Mouse (Mus musculus): ENCODE results near the gene Fam217b. TPM values are rescaled to one million over a fixed set of nuclear protein-coding genes. Genes with fewer than 3 reads are reported as not detected.

Fam217b gene
- polyA plus RNA-seq, 1 experiment from 2014 or later: 0.61 TPM

GRCm38 (mm10) chr2:178437311-178437710, 23.0 kb downstream of the Fam217b start:
- Histone ChIP-seq H3K27ac (replicated peaks) (no peak overlapping the region), H3K9me3 (replicated peaks) (no peaks in the 10 kb centered on the region), H3K4me3 (replicated peaks) (no peak overlapping the region), H3K36me3 (replicated peaks) (no peaks in the 10 kb centered on the region), H3K27me3 (no peaks in the 10 kb centered on the region), H3K9ac (no peak overlapping the region), H3K4me2 (no peak overlapping the region), H3K4me1 (replicated peaks) (no peaks in the 10 kb centered on the region)
- WGBS (ENCODE audit: insufficient replicate concordance): 69% methylated on average over 9 of the region's 9 CpGs
- ATAC-seq (ENCODE audit: insufficient read depth): no peak

- Histone ChIP-seq H3K9me3 (replicated peaks) (no peaks in the 10 kb centered on the region), H3K9ac (no peak overlapping the region), H3K4me3 (replicated peaks) (no peak overlapping the region), H3K36me3 (replicated peaks) (no peaks in the 10 kb centered on the region), H3K27ac (replicated peaks) (no peak overlapping the region), H3K4me2 (no peak overlapping the region), H3K4me1 (replicated peaks) (no peaks in the 10 kb centered on the region), H3K27me3 (no peaks in the 10 kb centered on the region)
- no peak for ATAC-seq (ENCODE audit: insufficient read depth)
- 56% methylated on average over 4 of the region's 4 CpGs for WGBS (ENCODE audit: insufficient replicate concordance)
These were observed 35.1 kb downstream of the Fam217b start for GRCm38 (mm10) chr2:178449386-178449785.

DNA sequence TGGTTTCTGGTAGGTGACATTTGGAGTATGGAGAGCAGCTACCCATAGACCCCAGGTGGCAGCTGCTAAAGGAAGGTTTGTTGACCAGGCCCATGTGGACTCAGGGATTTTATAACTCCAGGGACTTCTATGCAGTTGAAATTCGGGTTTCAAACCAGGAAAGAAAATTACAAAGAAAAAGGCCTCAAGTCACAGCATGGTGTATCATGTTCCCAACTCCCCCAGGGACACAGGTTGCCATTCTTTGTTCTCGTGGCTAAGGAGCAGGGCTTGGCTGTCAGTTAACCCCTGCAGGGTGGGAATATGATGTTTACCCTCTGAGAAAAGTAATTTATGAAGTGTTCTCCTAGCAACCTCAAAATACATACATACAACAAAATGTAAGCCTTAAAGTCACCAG, 35.9 kb downstream of the Fam217b start:
- H3K4me2 ChIP-seq: no peak overlapping the region
- H3K4me1 ChIP-seq (replicated peaks): no peaks in the 10 kb centered on the region
- H3K27me3 ChIP-seq: no peaks in the 10 kb centered on the region
- no peak overlapping the region for H3K9ac ChIP-seq
- no peaks in the 10 kb centered on the region for H3K36me3 ChIP-seq (replicated peaks)
- WGBS (ENCODE audit: insufficient replicate concordance): 25% methylated on average over 2 of the region's 2 CpGs
- no peak for ATAC-seq (ENCODE audit: insufficient read depth)
- H3K27ac ChIP-seq (replicated peaks): no peak overlapping the region
- H3K4me3 ChIP-seq (replicated peaks): no peak overlapping the region
- no peaks in the 10 kb centered on the region for H3K9me3 ChIP-seq (replicated peaks)

- H3K4me1 ChIP-seq (replicated peaks): no peaks in the 10 kb centered on the region
- ATAC-seq (ENCODE audit: insufficient read depth): no peak
- no peaks in the 10 kb centered on the region for H3K27me3 ChIP-seq
- no peak overlapping the region for H3K9ac ChIP-seq
- no peaks in the 10 kb centered on the region for H3K36me3 ChIP-seq (replicated peaks)
- 65% methylated on average over 10 of the region's 10 CpGs for WGBS (ENCODE audit: insufficient replicate concordance)
- no peaks in the 10 kb centered on the region for H3K9me3 ChIP-seq (replicated peaks)
- no peak overlapping the region for H3K4me3 ChIP-seq (replicated peaks)
- no peak overlapping the region for H3K4me2 ChIP-seq
- H3K27ac ChIP-seq (replicated peaks): no peak overlapping the region
These were observed 36.6 kb downstream of the Fam217b start for GRCm38 (mm10) chr2:178450961-178451360.

DNA sequence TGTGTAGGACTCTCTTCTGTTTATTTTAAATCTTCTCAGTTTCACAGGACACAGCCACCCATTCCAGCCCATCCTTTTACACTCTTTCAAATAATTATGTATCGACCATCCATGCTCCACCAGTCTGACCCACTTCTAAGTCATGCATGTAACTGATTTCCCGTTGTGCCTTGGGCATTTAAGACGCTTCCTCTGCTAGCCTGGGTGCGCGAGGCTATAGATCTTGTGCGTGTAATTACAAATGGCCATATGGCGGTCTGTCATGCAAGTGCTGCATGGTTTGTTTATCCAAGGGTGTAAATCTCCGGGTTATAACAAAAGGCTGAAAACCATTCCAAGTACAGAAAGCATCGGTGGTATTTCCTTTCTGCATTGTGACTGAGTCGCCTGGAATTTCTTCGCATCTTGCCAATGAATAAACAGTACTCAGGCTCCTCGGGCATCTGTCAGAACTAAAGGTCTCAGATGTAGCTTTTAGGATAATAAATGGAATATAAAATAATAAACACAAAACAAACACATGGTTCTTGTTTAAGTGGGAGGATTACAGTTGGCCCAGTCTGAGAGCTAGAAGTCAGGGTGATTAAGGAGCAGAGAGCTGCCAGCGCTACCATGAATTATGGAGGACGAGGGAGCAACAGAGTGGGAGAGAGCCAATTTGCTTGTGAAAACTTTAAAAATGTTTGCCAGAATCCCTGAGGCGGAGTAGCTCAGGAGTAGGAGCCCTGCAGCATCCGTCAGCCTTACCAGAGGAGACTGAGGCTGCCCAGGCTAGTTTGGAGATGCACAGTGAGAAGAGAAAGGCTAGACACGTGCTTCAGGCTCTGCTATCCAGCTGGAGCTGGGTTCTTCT, 40.6 kb downstream of the Fam217b start:
- no peak overlapping the region for H3K27ac ChIP-seq (replicated peaks)
- 30% methylated on average over 17 of the region's 17 CpGs for WGBS (ENCODE audit: insufficient replicate concordance)

DNA sequence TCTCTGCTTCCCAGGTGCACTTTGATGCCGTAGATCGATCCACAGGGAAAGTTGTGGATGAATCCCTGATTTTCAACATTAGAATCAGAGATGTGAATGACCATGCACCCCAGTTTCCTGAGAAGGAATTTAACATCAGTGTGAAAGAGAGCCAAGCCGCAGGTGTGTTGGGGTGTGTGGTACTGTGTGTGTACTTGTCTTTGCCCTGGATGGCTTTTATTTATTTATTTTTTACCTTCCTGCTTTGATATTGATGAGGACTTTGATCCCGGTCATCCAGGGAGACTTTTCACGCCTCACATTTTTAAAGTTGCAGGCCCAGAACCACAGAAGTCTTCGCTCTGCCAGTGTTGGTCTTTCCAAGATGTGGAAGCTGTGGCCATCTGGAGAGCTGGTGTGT, 43.1 kb downstream of the Fam217b start:
- no peak overlapping the region for H3K9ac ChIP-seq
- H3K4me3 ChIP-seq (replicated peaks): no peak overlapping the region
- H3K27me3 ChIP-seq: no peaks in the 10 kb centered on the region
- no peak overlapping the region for H3K27ac ChIP-seq (replicated peaks)
- no peak overlapping the region for H3K4me2 ChIP-seq
- H3K9me3 ChIP-seq (replicated peaks): no peaks in the 10 kb centered on the region
- H3K4me1 ChIP-seq (replicated peaks): no peaks in the 10 kb centered on the region
- ATAC-seq (ENCODE audit: insufficient read depth): no peak
- 68% methylated on average over 6 of the region's 6 CpGs for WGBS (ENCODE audit: insufficient replicate concordance)
- no peaks in the 10 kb centered on the region for H3K36me3 ChIP-seq (replicated peaks)

More for the DNA sequence above, 40.6 kb downstream of the Fam217b start:
- no peak overlapping the region for H3K9ac ChIP-seq
- H3K4me3 ChIP-seq (replicated peaks): no peak overlapping the region
- no peak for ATAC-seq (ENCODE audit: insufficient read depth)
- H3K4me2 ChIP-seq: no peak overlapping the region
- H3K9me3 ChIP-seq (replicated peaks): no peaks in the 10 kb centered on the region
- no peaks in the 10 kb centered on the region for H3K36me3 ChIP-seq (replicated peaks)
- no peaks in the 10 kb centered on the region for H3K4me1 ChIP-seq (replicated peaks)
- H3K27me3 ChIP-seq: no peaks in the 10 kb centered on the region

DNA sequence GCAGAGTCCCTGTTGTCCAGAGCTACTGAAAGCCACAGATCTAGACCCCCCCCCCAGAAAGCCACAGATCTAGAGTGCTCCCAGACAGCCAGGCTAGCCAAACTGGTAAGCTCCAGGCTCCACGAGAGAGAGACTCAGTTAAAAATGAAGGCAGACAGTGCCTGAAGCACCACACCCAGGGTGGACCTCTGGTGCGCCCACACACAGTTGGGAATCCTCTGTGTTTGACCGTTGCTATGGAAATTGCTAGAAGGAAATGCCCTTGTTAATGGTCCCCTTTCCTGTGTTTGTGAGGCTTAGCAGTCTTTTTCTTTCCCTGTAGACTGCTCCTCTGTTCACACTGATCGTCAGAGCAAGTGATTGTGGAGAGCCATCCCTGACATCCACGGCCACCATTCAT, 46.0 kb downstream of the Fam217b start:
- Histone ChIP-seq H3K9ac (no peak overlapping the region), H3K4me1 (replicated peaks) (no peaks in the 10 kb centered on the region), H3K4me3 (replicated peaks) (no peak overlapping the region), H3K27me3 (no peaks in the 10 kb centered on the region), H3K4me2 (no peak overlapping the region), H3K36me3 (replicated peaks) (no peaks in the 10 kb centered on the region), H3K9me3 (replicated peaks) (no peaks in the 10 kb centered on the region), H3K27ac (replicated peaks) (no peak overlapping the region)
- no peak for ATAC-seq (ENCODE audit: insufficient read depth)
- WGBS (ENCODE audit: insufficient replicate concordance): 45% methylated on average over 5 of the region's 5 CpGs

DNA sequence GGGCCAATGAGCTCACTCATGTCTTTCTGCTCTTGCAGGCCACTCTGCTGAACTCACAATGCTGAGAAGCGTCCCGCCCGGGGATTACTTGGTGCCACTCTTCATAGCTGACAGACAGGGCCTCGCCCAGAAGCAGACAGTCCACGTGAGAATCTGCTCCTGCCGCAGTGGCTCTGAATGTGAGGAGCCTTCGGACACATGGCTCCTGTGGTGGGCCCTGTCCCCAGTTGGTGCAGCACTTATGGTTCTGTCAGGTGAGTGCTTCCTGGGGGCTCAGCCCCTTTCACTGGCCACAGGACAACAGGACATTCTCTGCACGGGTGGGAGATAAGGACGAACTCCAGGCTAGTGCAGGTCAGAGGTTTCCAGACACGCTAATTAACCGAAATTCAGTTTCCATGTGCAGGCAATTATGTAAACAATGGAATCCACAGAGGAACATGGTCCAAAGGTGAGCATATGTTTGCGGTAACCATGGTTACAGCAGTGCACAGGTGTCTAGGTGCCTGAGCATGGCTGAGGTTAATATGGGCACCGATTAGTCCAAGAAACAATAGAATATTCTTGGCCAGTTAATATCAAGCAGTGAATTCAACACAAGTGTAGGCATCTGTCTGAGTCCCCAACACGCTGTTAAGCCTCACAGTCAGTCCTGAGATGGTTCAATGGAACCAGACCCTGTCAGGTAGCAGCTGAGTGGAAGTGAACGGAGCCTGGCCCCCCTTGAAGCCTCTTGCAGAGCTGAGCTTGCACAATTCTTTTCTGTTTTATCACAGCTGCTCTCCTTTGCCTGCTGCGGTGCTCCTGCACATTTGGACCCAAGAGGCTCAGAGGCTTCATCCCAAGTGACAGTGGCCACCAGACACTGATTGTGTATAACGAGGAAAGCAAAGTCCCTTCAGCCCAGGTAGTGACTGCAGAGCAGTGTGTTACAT, 57.5 kb downstream of the Fam217b start:
- WGBS (ENCODE audit: insufficient replicate concordance): 58% methylated on average over 17 of the region's 17 CpGs
- no peak overlapping the region for H3K4me3 ChIP-seq (replicated peaks)
- H3K27ac ChIP-seq (replicated peaks): no peak overlapping the region
- H3K4me2 ChIP-seq: no peak overlapping the region
- H3K9ac ChIP-seq: no peak overlapping the region
- H3K27me3 ChIP-seq: no peaks in the 10 kb centered on the region
- H3K36me3 ChIP-seq (replicated peaks): no peaks in the 10 kb centered on the region
- H3K9me3 ChIP-seq (replicated peaks): no peaks in the 10 kb centered on the region
- H3K4me1 ChIP-seq (replicated peaks): no peaks in the 10 kb centered on the region
- ATAC-seq (ENCODE audit: insufficient read depth): peak; percentile 69

GRCm38 (mm10) chr2:178473916-178474315, 59.6 kb downstream of the Fam217b start:
- 72% methylated on average over 10 of the region's 10 CpGs for WGBS (ENCODE audit: insufficient replicate concordance)
- no peak overlapping the region for H3K4me3 ChIP-seq (replicated peaks)
- no peaks in the 10 kb centered on the region for H3K36me3 ChIP-seq (replicated peaks)
- no peaks in the 10 kb centered on the region for H3K27me3 ChIP-seq
- H3K4me2 ChIP-seq: no peak overlapping the region
- ATAC-seq (ENCODE audit: insufficient read depth): no peak
- no peaks in the 10 kb centered on the region for H3K4me1 ChIP-seq (replicated peaks)
- no peak overlapping the region for H3K27ac ChIP-seq (replicated peaks)
- no peak overlapping the region for H3K9ac ChIP-seq
- no peaks in the 10 kb centered on the region for H3K9me3 ChIP-seq (replicated peaks)

Data from liver, embryonic 15.5 days (tissue).